Mouse (Mus musculus): ENCODE data around the gene Mphosph9.
"Not testable (repeated sequence)": the region's sequence is repeated elsewhere in the genome, so short reads cannot be mapped to it uniquely, and the experiment has no call there.

GRCm38 (mm10) chr5:124302853-124303252, 24.9 kb downstream of the Mphosph9 start:
- TF ChIP-seq POLR2A (IDR thresholded peaks at IDR 0.05; ENCODE audit: low read depth, low read length); CTCF (conservative IDR thresholded peaks at IDR 0.05; ENCODE audit: insufficient read depth, insufficient read length, low read depth, low read length): not testable (repeated sequence)

Data from kidney, adult 2 months (tissue).